Mouse (Mus musculus) forebrain, embryonic 11.5 days (tissue): Measurements from ENCODE around the gene Necab2. TPM values are rescaled to one million over a fixed set of nuclear protein-coding genes. Genes with fewer than 3 reads are reported as not detected.

Experiments used
- ATAC-seq: fragments of 200-750 bp; cut with Nextera tagmentation; replicated peaks from 2 replicates; pipeline ENCODE4 v1.8.0; 2017; ENCODE audit warnings: moderate TSS enrichment; ENCODE audit not compliant: low FRiP score
- DNase-seq: peaks from one replicate; pipeline ENCODE4 v3.0.0-alpha.2; 2017; ENCODE audit warnings: low spot score
- H3K27ac ChIP-seq: fragments of 300-500 bp; sonication (generic); 2 replicates; pipeline ENCODE4 v1.5.1; 2014; ENCODE audit warnings: low read depth, low read length
- H3K27me3 ChIP-seq: fragments of 300-500 bp; sonication (generic); 2 replicates; pipeline ENCODE4 v1.6.1; 2014; ENCODE audit warnings: mild to moderate bottlenecking, low read length, mixed read lengths; ENCODE audit not compliant: control insufficient read depth, insufficient read depth
- H3K36me3 ChIP-seq: fragments of 300-500 bp; sonication (generic); 2 replicates; pipeline ENCODE4 v1.6.1; 2014; ENCODE audit warnings: mild to moderate bottlenecking, low read length, moderate library complexity, mixed read lengths; ENCODE audit not compliant: control insufficient read depth, insufficient read depth
- H3K4me1 ChIP-seq: fragments of 300-500 bp; sonication (generic); replicated peaks from 2 replicates; pipeline ENCODE4 v1.6.1; 2014; ENCODE audit warnings: low read length, mixed read lengths; ENCODE audit not compliant: control insufficient read depth, insufficient read depth
- H3K4me2 ChIP-seq: fragments of 300-500 bp; sonication (generic); 2 replicates; pipeline ENCODE4 v1.6.1; 2014; ENCODE audit warnings: low read depth, mild to moderate bottlenecking, low read length, moderate library complexity, mixed read lengths; ENCODE audit not compliant: severe bottlenecking
- H3K4me3 ChIP-seq: fragments of 300-500 bp; sonication (generic); 2 replicates; pipeline ENCODE4 v1.5.1; 2014; ENCODE audit warnings: low read depth, low read length
- H3K9ac ChIP-seq: fragments of 300-500 bp; sonication (generic); 2 replicates; pipeline ENCODE4 v1.6.1; 2014; ENCODE audit warnings: low read length
- H3K9me3 ChIP-seq: fragments of 300-500 bp; sonication (generic); 2 replicates; pipeline ENCODE4 v1.6.1; 2016; ENCODE audit warnings: low read length, mixed read lengths; ENCODE audit not compliant: control insufficient read depth
- WGBS: fragments of 180-500 bp; shearing (Covaris S2); extraction: QIAGEN DNeasy Blood & Tissue Kit; methylation state at CpG from one replicate; pipeline ENCODE4 v1.1.7; 2014; 5-methylcytosine and 5-hydroxymethylcytosine counted together
- polyA plus RNA-seq: library from polyadenylated mRNA; unstranded; fragments of >200 nt; fragmentation: Nextera tagmentation; extraction: Ambion mirVana; gene quantifications from 2 replicates; pipeline ENCODE4 v1.2.1, GENCODE M21; 2014

Necab2 gene
- polyA plus RNA-seq, 1 experiment from 2014 or later: 15.3 TPM

- Histone ChIP-seq H3K27ac (no peak overlapping the region), H3K4me3 (no peak overlapping the region), H3K4me2 (no peak overlapping the region), H3K9me3 (no peaks in the 10 kb centered on the region), H3K4me1 (peaks cover 15% of the 10 kb centered on the region; the same call in 1 of the 2 replicates), H3K9ac (no peak overlapping the region), H3K27me3 (peaks cover 3% of the 10 kb centered on the region; the same call in 1 of the 2 replicates), H3K36me3 (peaks cover 2% of the 10 kb centered on the region)
- ATAC-seq: peak; percentile 73
- DNase-seq: peak; percentile 69
- 6% methylated on average over 10 of the region's 10 CpGs for WGBS
These were observed 56.8 kb downstream of the Necab2 start for GRCm38 (mm10) chr8:119503191-119503767.

- peaks cover 15% of the 10 kb centered on the region; the same call in 1 of the 2 replicates for H3K4me1 ChIP-seq
- no peak overlapping the region for H3K4me3 ChIP-seq
- 16% methylated on average over 9 of the region's 9 CpGs for whole genome bisulfite sequencing
- H3K27ac ChIP-seq: no peak overlapping the region
- no peak for ATAC-seq
- H3K4me2 ChIP-seq: no peak overlapping the region
- H3K27me3 ChIP-seq: peaks cover 3% of the 10 kb centered on the region; the same call in 1 of the 2 replicates
- no peak overlapping the region for H3K9ac ChIP-seq
- H3K9me3 ChIP-seq: no peaks in the 10 kb centered on the region
- no peak for DNase-seq
- peaks cover 9% of the 10 kb centered on the region for H3K36me3 ChIP-seq
These were observed 59.0 kb downstream of the Necab2 start for GRCm38 (mm10) chr8:119505488-119505887.

GRCm38 (mm10) chr8:119506106-119506505, 59.6 kb downstream of the Necab2 start:
- Histone ChIP-seq H3K9me3 (no peaks in the 10 kb centered on the region), H3K4me2 (no peak overlapping the region), H3K4me1 (peaks cover 15% of the 10 kb centered on the region; the same call in 1 of the 2 replicates), H3K9ac (no peak overlapping the region), H3K36me3 (peaks cover 13% of the 10 kb centered on the region), H3K27me3 (peaks cover 2% of the 10 kb centered on the region; the same call in 1 of the 2 replicates), H3K4me3 (no peak overlapping the region), H3K27ac (no peak overlapping the region)
- WGBS: 87% methylated on average over 8 of the region's 8 CpGs
- ATAC-seq (no peak), DNase-seq (no peak)

DNA sequence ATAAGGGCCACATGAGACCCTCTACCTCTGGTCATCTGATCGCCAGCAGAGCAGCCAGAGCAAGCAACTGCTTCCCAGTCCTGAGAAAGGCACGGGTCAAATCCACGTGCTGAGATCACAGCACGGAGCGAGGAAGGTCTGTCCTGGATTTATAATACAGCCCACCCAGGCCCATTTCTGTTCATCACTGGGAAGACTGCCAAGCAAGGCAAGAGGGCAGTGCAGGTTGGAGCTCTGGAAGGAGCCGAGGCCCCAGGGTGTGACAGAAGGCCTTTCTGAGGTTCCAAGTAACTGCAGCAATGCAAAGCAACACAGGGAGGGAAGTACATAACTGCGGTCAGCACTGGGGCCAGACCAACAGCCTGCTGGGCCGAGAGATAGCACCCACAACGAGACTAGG, 64.0 kb downstream of the Necab2 start:
- Histone ChIP-seq H3K4me2 (no peak overlapping the region), H3K4me3 (no peak overlapping the region), H3K36me3 (peaks cover 17% of the 10 kb centered on the region), H3K4me1 (0 out of 2 replicates have a peak, but pooled peaks cover 3% of the 10 kb centered on the region), H3K27ac (no peak overlapping the region), H3K9me3 (no peaks in the 10 kb centered on the region), H3K27me3 (no peaks in the 10 kb centered on the region), H3K9ac (no peak overlapping the region)
- ATAC-seq (no peak), DNase-seq (no peak)
- 89% methylated on average over 9 of the region's 9 CpGs for WGBS

DNA sequence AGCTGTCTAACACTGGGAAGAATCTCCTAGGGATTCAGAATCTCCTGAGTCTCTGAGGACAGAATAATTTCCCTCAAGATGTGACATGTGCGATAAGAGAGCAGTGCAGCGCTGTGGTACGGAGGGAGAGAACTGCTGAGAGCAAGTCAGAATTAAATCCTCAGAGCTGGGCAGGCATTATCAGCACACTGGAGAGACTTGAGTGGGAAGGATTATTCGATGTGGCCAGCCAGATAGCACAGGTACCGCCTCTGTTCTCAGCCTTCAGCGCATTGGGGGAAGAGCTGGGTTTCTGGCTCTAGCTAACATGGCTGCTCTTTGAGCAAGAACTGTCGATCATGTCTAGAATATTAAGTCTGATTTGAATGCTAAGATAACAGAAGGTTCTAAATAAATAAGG, 65.2 kb downstream of the Necab2 start:
- no peak for ATAC-seq
- 93% methylated on average over 7 of the region's 7 CpGs for WGBS

DNA sequence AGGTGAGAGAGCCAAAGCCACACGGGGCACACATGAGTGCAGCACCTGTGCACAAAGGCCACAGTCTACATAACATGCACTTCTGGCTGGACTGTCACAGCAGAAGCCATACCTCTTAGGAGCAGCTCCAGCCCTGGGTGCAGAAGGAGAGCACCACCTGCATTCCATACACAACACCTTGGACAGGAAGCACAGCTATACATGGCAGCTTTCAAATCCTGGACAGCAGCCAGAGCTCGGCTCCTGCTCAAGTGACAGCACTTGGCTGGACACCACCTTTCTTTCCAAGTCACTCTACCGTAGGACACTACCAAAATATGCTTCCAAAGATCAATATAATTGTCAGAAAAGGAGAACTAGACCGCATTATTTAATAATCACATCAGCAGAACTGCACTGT, 66.9 kb downstream of the Necab2 start:
- 95% methylated on average over 4 of the region's 4 CpGs for WGBS
- Histone ChIP-seq H3K27me3 (no peaks in the 10 kb centered on the region), H3K4me1 (no peaks in the 10 kb centered on the region), H3K4me2 (no peak overlapping the region), H3K36me3 (peaks cover 17% of the 10 kb centered on the region), H3K4me3 (no peak overlapping the region), H3K9me3 (no peaks in the 10 kb centered on the region), H3K27ac (no peak overlapping the region), H3K9ac (no peak overlapping the region)
- ATAC-seq (no peak), DNase-seq (no peak)

More for the DNA sequence above, 65.2 kb downstream of the Necab2 start:
- H3K27me3 ChIP-seq: no peaks in the 10 kb centered on the region
- no peak overlapping the region for H3K4me3 ChIP-seq
- DNase-seq: no peak
- no peaks in the 10 kb centered on the region for H3K9me3 ChIP-seq
- H3K27ac ChIP-seq: no peak overlapping the region
- H3K36me3 ChIP-seq: peaks cover 17% of the 10 kb centered on the region
- H3K4me2 ChIP-seq: no peak overlapping the region
- no peak overlapping the region for H3K9ac ChIP-seq
- H3K4me1 ChIP-seq: no peaks in the 10 kb centered on the region

DNA sequence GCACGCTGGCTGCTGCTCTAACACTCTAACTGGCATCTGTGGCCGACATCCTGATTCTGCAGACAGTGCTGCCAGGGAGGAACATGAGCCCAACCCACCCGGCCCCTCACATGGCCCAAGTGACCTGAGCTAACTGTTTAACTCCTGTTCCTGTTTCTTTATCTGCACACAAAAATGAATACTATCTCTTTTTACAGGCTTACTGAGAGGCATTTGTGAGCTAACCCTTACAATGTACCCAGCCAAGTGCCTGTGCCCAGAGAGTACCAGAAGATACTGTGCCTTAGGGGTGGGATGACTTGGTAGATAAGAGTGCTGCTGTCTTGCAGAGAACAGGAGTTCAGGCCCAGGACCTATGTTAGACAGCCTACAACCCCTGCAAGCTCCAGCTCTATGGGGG, 68.4 kb downstream of the Necab2 start:
- ATAC-seq: no peak
- no peaks in the 10 kb centered on the region for H3K27me3 ChIP-seq
- H3K9ac ChIP-seq: no peak overlapping the region
- 88% methylated on average over 3 of the region's 3 CpGs for WGBS
- H3K4me1 ChIP-seq: no peaks in the 10 kb centered on the region
- H3K9me3 ChIP-seq: no peaks in the 10 kb centered on the region
- H3K27ac ChIP-seq: no peak overlapping the region
- H3K4me3 ChIP-seq: no peak overlapping the region
- no peak for DNase-seq
- peaks cover 13% of the 10 kb centered on the region for H3K36me3 ChIP-seq
- no peak overlapping the region for H3K4me2 ChIP-seq

DNA sequence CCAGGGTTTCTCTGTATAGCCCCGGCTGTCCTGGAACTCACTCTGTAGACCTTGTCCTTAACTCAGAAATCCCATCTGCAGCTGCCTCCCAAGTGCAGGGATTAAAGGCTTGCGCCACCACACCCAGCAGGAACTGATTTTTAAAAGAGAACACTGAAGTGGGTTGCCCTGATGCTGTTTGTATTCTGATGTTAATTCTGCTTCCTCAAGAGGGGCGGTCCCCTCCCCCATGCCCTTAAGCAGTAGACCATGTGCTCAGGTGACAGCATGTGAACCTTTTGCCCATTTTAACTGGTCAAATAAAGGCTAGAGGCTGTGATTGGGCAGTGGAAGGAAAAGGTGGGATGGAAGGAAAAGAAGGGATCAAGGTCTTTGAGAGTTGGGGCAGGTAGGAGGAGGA, 69.2 kb downstream of the Necab2 start:
- Histone ChIP-seq H3K4me2 (no peak overlapping the region), H3K9me3 (no peaks in the 10 kb centered on the region), H3K9ac (no peak overlapping the region), H3K27ac (no peak overlapping the region), H3K4me1 (no peaks in the 10 kb centered on the region), H3K36me3 (peaks cover 10% of the 10 kb centered on the region; the same call in 1 of the 2 replicates), H3K27me3 (no peaks in the 10 kb centered on the region), H3K4me3 (no peak overlapping the region)
- DNase-seq: peak; percentile 46
- WGBS: 54% methylated on average over 3 of the region's 3 CpGs
- ATAC-seq: no peak

- no peak for ATAC-seq
- H3K36me3 ChIP-seq: peaks cover 12% of the 10 kb centered on the region; the same call in 1 of the 2 replicates
- H3K27ac ChIP-seq: no peak overlapping the region
- H3K27me3 ChIP-seq: no peaks in the 10 kb centered on the region
- no peaks in the 10 kb centered on the region for H3K4me1 ChIP-seq
- DNase-seq: peak; percentile 43
- no peak overlapping the region for H3K4me3 ChIP-seq
- 78% methylated on average over 5 of the region's 5 CpGs for WGBS
- no peaks in the 10 kb centered on the region for H3K9me3 ChIP-seq
- no peak overlapping the region for H3K4me2 ChIP-seq
- H3K9ac ChIP-seq: no peak overlapping the region
These were observed 70.2 kb downstream of the Necab2 start for GRCm38 (mm10) chr8:119516674-119517073.
